Mouse (Mus musculus) fat pad, adult 2 months (tissue): ENCODE data around the gene Apol7a.

ENCODE experiments used
- DNase-seq: peaks from one replicate; pipeline ENCODE4 v3.0.0-alpha.2; 2011; ENCODE audit warnings: low read depth, low spot score; ENCODE audit errors: extremely low read depth

Gene Apol7a

DNA sequence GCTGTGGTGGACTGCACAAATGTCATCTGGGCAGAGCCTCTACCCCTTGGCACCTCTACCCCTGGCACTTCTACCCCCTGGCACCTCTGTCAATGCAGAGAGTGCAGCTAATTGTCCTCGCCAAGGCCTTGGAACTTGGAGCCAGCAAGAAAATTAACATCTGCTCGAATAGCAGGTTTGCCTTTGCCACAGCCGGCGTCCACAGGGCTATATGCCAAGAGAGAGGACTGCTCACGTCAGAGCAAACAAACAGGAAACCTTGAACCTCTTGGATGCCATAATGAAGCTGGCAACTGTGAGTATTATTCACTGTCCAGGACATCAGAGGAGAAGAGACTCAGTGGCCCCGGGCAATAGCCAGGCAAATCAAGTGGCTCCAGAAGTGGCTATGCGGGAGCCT, 22.0 kb downstream of the Apol7a start:
- DNase-seq = no peak

DNA sequence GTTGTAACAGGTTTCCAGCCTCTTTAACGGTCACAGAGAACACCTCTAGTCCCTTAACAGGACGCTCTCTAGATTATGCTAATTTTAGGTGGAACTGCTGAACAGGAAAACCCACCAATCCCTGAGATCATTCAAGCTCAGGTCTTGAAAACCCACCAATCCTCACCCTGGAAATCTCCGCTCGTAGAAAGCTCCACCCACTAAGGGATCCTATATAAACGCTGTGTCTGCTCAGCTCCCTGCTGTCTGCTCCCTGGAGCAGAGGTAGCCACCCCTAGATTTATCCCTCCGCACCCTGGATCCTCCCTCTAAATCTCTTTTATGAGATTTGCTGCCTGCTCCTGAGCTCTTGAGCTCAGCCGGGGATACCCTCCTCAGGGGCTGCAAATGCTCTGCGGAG, 28.3 kb downstream of the Apol7a start:
- DNase-seq = no peak

DNA sequence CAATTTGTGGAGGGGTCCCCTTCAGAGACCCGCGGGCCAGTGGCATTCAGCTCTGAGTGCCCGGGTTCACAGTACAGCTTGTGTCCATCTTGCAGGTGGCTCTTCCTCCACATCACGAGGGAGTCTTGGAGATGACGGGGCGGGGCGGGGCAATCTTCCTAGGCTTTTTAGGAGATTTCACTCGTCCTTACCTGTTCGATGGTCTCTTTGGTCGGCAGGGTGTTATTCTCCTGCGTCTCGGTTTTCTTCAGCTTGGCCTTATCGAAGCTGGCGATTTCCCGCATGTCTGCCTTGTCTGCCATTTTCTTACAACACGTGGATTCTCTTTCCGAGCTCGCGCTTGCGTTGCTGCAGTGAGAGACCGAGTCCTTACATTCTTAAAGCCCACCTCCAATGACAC, 28.9 kb downstream of the Apol7a start:
- DNase-seq = no peak

DNA sequence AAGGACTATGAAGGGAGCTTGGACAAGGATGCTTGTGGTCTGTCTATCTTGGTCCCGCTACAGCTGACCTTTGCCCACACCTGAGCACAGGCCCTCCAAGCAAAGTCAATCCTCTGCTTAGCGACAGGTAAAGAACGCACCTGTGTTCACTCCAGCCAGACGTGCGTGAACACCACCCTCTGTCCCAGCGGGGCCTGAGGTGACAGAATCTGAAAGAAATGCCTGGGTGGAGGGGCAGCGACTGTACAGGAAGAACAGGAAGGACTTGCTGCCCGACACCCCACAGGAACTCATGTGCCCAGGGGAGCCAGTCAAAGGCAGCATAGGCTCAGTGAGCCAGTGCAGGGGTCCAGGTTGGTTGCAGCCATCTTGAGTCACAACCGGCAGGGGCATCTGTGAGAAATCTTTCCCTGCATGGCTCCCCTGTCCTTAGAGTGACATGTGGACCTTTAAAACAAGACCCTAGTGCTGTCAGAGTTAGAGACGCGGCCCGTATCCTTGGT, 30.0 kb downstream of the Apol7a start:
- DNase-seq = no peak

DNA sequence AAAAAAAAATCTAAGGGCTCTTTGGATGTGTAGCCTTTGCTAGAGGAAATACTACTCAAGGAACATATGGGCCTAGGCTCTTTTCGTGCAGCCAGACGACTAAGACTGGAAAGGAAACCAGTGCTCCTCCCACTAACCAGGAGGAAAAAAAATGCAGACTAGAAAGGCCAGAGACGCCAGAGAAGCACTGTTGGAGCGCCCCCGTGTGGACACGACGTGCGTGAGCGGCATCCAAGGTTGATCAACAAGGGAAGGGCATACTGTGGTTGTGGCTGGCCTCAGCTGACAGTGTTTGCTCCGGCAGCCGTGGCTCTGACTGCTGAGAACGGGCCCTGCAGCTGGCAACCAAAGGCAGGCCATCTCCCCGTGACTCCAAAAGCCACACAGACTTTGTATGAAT, 30.8 kb downstream of the Apol7a start:
- DNase-seq = no peak

DNA sequence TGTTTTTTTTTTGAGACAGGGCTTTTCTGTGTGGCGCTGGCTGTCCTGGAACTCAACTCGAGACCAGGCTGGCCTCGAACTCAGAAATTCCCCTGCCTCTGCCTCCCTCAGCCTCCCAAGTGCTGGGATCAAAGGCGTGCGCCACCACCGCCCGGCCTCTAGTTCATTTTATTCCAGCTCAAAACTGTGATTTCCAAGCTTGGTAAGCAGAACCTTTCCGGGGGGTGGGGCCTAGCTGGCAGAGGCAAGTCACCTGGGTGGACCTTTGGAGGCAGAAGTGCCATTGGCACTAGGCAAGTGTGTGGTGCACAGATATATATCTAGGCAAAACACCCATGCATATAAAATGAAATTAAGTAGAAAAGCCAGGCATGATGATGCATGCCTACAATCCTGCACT, 31.4 kb downstream of the Apol7a start:
- DNase-seq = no peak

DNA sequence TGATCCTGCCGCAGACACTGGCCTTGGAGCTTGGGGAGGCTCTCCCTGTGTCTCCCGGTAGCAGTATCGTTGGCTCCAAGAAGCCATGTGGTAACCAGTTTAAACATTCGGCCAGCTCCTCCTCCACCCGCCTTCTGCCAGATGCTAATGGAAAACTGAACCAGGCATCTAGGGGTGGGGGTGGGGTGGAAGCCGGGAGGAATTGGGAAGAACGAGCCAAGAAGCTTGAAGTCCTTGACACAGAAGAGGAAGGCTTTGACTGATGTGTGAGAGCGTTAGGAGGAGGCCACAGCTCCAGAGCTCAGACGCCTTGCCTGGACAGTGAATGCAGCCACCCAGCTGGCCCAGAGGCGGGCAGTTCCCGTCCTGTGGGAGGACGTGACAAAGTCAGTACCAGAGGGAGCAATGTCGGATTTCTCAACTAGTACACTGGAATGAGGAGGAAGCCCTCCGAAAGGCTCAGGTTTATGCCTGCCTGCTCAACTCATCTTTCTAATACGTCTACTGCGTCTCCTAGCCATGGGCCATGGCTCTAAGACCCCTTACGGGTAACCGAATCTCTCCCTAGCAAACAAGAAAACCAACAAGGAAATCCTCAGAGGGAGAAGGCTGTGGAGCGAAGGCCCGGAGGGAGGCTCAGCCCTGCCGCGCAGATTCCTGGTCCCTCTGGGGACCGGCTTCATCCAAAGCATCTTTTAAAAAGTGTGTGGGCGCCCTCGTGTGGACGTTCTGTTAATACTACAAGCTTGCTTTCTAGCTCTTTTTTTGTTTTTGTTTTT, 32.0 kb downstream of the Apol7a start:
- DNase-seq = no peak

DNA sequence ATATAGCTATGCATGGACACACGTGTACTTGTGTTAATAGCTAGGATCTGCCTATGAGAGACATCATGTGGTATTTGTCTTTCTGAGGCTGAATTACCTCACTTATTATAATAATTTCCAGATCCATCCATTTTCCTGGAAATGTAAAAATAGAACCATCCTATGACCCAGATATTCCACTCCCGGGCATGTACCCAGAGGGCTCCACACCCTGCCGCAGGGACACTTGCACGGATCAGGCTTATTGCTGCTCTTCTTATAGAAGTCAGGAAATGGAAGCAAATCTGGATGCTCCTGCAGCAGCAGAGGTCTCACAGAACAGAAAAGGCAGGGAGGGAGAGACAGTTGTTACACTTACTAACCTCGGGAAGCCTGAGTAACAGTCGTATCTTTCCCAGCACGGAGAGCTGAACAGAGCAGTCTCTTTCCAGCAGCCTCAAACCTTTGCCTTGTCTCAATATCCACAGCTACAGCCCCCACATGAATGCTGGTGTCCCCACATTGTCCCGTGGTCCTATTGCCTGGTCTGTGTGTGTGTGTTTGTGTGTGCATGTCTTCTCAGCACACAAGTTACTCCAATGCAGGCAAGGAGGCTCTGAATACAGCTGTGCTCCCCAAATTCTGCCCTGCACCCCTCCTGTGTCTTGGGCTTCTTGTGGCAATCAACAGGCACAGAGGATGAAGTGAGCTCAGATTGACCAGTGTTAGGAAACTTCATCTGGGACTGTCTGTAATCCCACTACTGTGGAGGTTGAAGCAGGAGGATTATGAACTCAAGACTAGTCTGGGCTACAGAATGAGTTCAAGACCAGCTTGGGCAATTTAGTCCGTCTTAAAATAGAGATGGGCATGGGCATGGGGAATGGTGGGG, 33.0 kb downstream of the Apol7a start:
- DNase-seq = no peak

DNA sequence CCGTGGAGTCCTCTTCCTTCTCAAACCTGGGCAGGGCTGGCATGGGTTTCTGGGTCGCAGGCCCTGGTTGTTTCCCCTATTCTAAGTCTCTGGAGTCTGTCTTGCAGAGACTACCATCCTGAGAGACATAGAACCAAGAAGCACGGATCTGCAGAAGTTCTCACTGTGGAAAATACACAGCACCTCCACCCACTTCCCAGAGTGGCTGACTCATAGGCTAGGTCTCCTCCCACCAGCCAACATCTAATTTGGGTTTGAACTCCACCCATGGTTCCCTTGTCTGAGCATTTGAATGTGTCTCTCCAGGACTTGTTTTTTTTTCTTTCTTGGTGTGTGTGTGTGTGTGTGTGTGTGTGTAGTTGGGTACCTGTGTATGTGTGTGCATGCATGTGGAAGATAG, 34.9 kb downstream of the Apol7a start:
- DNase-seq = no peak

DNA sequence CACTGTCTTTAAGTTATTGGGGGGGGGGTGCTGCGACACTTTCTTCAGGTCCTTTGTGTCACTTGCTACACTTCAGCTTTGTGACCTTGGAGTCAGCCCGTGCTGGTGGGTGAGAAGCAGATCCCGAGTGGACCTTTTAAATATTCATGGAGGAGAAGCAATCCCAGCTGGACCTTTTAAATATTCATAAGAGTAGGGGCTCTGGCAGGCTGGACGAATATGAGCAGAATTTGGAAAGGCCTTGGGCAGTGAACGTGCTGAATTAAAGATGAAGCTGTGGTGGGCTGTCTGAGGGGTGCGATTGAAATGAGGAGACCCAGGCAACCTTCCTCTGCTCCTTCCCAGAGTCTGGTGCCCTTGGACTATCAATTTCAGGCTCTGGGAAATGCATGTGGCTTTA, 35.3 kb downstream of the Apol7a start:
- no peak for DNase-seq

DNA sequence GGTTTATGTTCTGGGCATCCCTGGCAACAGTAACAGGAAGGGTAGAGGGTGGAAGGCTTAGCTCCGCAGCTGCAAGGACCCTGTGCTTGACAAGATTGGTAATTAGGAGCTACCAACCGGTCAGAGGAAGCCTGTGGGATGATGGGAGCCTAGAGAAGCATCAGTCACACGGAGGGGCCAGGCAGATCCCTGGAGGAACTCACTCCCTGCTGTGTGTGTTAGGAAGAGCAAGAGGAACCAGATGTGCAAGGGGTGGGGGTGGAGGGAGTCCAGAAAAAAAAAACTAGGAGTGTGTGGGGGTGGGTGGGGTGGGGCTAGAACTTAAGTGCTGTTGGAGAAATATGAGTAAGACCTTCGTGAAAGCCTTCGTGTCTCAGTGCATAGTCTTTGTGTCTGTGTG, 36.0 kb downstream of the Apol7a start:
- DNase-seq = no peak

DNA sequence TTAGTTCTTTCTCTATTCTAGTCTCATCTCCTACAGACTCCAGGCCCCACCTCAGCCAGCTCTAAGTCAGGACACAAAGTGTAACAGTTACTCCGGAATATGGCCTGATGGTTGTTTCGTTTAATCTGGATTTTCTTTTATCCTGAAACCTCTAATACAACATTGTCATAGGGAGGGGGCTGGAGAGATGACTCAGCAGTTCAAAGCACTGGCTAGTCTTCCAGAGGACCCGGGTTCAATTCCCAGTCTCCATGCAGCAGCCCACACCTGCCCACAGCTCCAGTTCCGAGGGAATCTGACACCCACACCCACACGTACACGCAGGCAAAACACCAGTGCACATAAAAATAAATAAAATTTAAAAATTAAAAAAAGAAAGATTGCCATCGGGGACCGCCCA, 39.0 kb downstream of the Apol7a start:
- no peak for DNase-seq

DNA sequence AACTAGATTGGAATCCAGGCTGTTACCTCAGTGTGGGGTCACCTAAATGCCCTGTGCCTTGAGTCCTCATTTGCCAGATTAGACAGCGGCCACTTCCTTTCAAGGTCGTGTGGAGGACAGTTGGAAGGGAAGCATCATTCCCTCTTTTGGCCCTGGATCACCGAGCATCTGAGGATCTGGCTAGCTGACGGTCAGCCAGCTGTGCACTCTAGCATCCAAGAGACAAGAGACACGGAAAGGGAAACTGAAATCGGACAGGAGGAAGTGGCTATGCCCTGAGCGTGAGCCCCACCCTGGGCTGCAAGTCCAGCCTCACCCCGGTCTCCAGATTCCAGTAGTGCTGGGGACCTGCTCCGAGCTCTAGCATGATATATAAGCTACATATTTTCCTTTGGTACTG, 39.4 kb downstream of the Apol7a start:
- DNase-seq = no peak

DNA sequence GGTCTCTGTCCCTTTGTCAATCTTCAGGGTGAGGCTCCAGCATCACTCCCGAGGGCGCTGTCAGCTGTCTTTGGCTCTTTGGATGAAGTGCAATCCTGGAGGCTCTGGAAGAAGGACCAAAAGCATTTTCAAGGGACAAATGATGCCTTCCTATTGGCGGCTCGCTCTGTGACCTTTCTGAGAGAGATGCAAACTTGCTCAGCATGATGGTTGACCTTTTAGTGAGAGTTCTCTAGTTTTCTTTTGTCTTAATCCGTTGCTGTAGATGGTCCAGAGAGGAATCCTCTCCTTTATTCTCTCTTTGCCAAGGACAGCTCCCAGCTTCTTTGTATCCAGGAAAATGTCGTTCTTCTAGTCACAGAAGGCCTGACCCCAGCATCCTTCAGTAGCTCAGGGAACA, 39.8 kb downstream of the Apol7a start:
- no peak for DNase-seq

DNA sequence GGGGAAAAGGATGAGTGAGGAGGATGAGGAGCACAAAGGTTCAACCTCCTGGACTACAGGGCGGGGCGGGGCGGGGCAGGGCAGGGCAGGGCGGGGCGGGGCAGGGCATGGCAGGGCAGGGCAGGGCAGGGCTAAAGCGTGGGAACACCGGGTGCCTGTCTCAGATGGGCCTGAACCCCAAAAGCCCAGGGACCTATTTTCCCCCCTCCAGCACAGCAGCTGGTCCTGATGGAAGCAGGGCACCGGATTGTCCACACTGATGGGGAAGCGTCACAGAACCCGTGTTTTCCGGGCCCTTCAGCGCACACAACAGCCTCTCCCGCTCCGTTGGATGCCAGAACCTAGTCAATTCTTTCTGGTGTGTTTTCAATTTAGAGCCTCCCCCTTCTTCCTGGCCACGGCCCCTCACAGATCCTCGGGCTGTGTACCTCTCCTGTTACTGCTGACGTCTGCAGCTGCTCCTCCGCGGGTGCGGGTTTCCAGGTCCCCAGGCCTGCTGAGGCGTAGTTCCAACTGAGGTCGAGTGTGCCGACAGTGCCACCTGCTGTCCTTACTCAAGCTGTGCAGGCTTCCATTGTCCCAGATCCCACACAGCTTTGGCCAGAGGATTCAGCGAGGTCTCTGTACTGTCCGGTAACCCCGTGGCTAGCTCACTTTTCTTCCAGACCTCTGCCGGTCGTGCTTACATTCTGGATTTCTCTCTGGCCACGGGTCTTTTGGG, 40.4 kb downstream of the Apol7a start:
- no peak for DNase-seq

DNA sequence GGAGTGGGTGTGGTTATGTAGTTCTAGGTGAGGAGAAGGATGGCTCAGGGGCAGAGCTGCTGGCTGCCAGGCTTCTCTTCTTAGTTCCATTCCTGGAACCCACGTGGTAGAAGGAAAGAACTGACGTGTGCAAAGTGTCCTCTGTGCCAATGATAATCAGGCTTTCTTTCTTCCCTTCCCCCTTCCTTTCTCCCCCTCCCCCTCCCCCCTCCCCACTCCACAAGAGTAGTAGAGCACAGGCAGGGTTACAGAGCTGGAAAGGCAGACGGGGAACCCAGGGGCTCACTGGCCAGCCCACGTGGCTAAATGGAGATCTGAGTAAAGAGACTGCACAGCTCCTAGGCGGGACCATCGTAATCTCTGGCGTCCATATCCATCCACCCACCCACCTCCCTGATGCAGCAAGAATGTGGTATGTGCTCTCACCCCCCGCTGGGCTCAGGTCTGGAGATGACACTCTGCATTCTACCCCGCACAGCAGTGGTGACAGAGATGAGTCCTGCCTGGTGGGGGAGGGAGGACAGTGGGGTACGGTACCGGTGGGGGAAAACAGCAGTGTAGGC, 42.6 kb downstream of the Apol7a start:
- DNase-seq = no peak

DNA sequence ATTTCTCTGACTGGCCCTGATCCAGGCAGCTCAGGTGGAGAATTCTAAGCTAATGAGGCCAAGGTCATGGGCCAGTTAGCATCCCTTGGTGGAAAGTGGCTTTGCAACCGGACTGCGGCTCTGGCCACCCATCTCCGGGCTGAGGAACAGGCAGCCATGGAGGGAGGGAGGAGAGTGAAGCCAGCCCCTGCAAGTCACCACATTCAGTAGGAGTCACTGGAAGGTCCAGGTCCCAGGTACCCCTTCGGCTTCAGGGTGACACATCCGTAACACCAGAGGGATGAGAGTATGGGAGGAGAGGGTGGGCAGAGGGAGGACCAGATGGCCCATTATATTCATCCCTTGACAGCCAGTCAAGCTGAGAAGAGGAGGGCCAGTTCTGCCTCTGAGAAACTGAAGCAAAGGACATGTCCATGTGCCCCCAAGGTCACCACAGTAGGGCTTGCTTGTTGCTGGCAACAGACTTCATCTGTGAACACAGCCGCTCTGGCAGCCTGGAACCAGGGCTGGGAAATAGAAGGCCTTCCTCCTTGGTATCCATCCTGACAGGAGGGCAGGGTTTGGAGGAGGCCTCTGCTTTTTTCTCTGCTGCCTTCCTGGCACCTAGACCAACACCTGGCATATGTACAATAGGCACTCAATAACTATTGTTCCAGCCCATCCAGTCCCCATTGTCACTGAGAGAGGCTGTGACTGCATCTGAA, 43.9 kb downstream of the Apol7a start:
- no peak for DNase-seq

DNA sequence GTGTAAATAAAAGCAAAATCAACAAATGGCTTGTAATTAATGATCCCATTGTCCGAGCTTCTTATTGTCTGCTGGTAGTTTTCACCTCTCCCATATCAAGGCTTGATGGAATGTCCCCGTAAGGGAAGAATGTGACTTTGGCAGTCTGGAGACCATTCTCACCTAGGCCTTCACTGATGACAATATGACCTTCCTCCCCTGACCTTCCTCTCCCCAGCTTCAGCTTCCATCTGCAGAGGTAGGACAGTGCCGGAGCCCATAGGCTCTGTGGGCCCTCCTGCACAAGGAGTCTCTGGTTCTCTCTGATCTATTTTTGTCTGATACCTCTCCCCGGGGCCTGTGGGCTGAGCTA, 44.4 kb downstream of the Apol7a start:
- no peak for DNase-seq

DNA sequence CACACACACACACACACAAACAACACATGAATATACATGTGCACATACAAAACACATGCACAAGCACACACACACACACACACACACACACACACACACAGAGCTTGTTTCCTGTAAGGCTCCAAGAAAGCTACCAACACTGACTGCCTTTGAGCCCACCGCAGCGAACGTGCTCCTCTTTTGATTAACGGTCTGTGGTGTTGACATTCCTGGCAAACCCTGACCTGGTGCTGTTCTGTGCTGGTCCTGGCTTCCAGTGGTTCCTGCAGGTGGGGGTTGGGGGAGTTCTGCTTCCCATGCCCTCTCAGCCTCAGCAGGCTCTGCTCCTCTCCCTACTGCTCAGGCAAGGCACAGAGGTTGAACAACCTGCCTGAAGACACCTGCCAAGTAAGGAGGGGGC, 45.1 kb downstream of the Apol7a start:
- no peak for DNase-seq

DNA sequence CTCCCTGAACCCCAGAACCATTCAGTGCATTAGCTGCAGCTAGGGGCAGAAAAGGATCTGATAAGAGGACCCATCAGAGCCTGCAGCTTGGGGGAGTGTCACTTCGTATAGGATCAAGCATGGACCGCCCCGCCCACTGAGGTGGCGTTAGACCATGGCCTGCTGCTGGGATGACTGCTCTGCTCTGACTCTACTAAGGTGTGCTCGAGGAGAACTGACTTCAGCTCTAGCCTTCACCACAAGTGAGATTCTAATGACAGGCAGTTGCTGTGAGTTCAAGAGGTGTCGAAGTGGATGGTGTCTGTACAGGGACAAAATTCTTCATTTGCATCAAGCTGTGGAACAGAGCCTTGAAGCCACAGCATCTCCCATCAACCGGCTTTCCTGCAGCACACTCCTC, 46.0 kb downstream of the Apol7a start:
- no peak for DNase-seq

DNA sequence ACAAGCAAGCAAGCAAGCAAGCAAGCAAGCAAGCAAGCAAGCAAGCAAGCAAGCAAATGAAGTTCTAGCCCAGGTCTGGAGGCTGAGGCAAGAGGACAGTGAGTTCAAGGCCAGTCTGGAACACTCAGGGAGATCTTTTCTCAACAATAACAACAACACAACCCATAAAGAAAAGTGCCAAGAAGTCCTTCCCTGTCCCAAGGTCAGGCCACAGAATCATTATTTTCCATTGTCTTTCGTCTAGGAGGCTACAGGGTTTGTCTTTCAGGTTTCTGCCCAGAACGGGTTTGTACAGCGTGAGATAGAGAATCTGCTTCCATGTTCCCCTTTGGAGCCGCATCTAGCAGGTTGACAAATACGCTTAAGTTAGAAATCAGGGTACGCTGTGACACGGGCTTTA, 48.8 kb downstream of the Apol7a start:
- no peak for DNase-seq
